Mouse (Mus musculus) liver, adult 2 months (tissue): ENCODE measurements at regions not wholly inside any gene's neighbourhood (a gene's known extent, or its start where the extent isn't known, plus 50 kb on each side); places are given as distances from the start of the nearest gene placed in this dataset.

ENCODE experiments used
- CTCF ChIP-seq: fragments of 200-500 bp; IDR thresholded peaks from 2 replicates; pipeline ENCODE4 v1.5.1; 2011; ENCODE audit warnings: low read depth, low read length, control low read depth
- POLR2A ChIP-seq: fragments of 200-500 bp; IDR thresholded peaks from 2 replicates; pipeline ENCODE4 v1.6.1; 2011; ENCODE audit warnings: low read length, control low read depth; ENCODE audit not compliant: insufficient read depth; ENCODE audit errors: extremely low read depth

GRCm38 (mm10) chr10:23609270-23609914 is 177.7 kb downstream of the Rps12 start:
- TF ChIP-seq CTCF (no peak), POLR2A (no peak)
